Comparison of ENCODE assay signal across 14 mouse cellular contexts in the genomic region with DNA sequence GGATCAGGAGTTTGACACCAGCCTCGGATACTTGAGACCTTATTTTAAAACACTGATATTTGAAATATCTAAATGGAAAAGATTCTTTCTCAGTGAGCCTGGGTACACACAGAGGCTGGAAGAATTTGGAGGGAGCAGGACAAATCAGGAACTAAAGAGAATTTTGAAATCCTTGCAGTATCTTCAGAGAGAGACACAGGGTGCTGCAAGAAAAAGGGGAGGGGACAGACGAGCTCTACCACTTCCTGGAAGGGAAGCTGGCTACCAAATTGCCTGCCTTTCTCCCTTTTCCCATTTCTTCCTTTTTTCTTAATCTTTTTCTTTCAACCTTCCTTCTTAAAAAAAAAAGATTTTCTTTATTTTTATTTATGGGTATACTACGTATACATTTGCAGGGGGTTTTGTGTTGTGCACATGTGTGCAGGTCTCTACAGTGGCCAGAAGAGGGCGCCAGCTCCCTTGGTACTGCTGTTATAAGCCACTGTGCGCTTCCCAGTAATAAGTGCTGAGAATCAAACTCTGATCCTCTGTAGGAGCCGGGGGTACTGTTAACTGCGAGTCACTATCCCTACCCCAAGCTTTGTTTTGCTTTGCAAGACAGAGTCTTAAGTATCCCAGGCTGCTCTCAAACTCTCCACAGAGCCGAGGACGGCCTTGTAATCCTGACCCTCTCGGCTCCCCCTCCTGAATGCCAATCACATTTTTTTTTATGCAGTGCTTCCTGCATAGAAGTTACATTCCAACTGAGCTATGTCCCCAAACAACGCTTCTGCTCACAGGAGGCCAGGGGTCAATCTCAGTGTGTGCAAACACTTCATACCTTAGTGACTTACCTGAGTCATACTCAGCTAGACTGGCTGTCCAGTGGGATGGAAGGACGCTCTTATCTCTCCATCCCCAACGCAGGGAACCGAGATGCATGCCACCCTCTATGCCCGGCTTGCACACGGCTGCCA. TPM values are rescaled to one million over a fixed set of nuclear protein-coding genes. Genes with fewer than 3 reads are reported as not detected.
DNase-seq lines count a peak whose midpoint lies in the region; ATAC-seq and TF ChIP-seq lines count a peak whose summit lies in the region.
"Had no signal": no experiment of that assay in that cellular context is flagged by ENCODE, and none has a peak within 500 bp of the region (broad histone marks: within the 10 kb centered on the region; RNA-seq: fewer than 3 reads in every experiment).

No protein-coding gene starts in this region.

- TF ChIP-seq CTCF in left cerebral cortex, adult 2 months (IDR thresholded peaks at IDR 0.05), result peak; percentile 49
- TF ChIP-seq CTCF in bone marrow, adult 2 months (IDR thresholded peaks at IDR 0.05; ENCODE audit: control insufficient read depth, insufficient read depth, low read length), result peak; percentile 59
- peak; percentile 59 for TF ChIP-seq CTCF in stomach, postnatal 0 days (IDR thresholded peaks at IDR 0.05; ENCODE audit: low read depth)

- H3K27ac ChIP-seq in left cerebral cortex, adult 2 months, result no peak overlapping the region
- no peak overlapping the region for H3K27ac ChIP-seq in bone marrow, adult 2 months (ENCODE audit: control insufficient read depth, insufficient read depth, low read depth, low read length, poor library complexity)
- H3K27ac ChIP-seq in stomach, postnatal 0 days (replicated peaks), result no peak overlapping the region
- H3K27ac ChIP-seq: liver, embryonic 13.5 days; neural tube, embryonic 13.5 days had no signal

- peaks cover 10% of the 10 kb centered on the region for H3K4me1 ChIP-seq in bone marrow, adult 2 months (ENCODE audit: control insufficient read depth, insufficient read depth, low read length)
- H3K4me1 ChIP-seq in stomach, postnatal 0 days (replicated peaks; ENCODE audit: control insufficient read depth, insufficient read depth), result no peaks in the 10 kb centered on the region

- no peaks in the 10 kb centered on the region for H3K36me3 ChIP-seq in stomach, postnatal 0 days (ENCODE audit: control insufficient read depth, insufficient read depth, low read length)
- H3K36me3 ChIP-seq: G1E; heart, embryonic 12.5 days; liver, embryonic 13.5 days; neural tube, embryonic 13.5 days had no signal

- no peak for TF ChIP-seq POLR2A in bone marrow, adult 2 months (IDR thresholded peaks at IDR 0.05; ENCODE audit: borderline replicate concordance, control insufficient read depth, low read depth, low read length)

- H3K27me3 ChIP-seq in stomach, postnatal 0 days (ENCODE audit: control insufficient read depth, insufficient read depth, low read length), result no peaks in the 10 kb centered on the region
- H3K27me3 ChIP-seq: heart, embryonic 12.5 days; liver, embryonic 13.5 days; neural tube, embryonic 13.5 days had no signal

- no peak overlapping the region for H3K9ac ChIP-seq in stomach, postnatal 0 days (ENCODE audit: low read length)
- H3K9ac ChIP-seq: heart, embryonic 12.5 days; liver, embryonic 13.5 days; neural tube, embryonic 13.5 days had no signal

- H3K4me3 ChIP-seq in left cerebral cortex, adult 2 months, result no peak overlapping the region
- no peak overlapping the region for H3K4me3 ChIP-seq in bone marrow, adult 2 months (replicated peaks; ENCODE audit: control insufficient read depth, low read depth, low read length)
- no peak overlapping the region for H3K4me3 ChIP-seq in stomach, postnatal 0 days (ENCODE audit: low read depth, low read length)
- H3K4me3 ChIP-seq: heart, embryonic 12.5 days; liver, embryonic 13.5 days; neural tube, embryonic 13.5 days had no signal

- no peaks in the 10 kb centered on the region for H3K9me3 ChIP-seq in stomach, postnatal 0 days (ENCODE audit: control insufficient read depth, low read length)
- H3K9me3 ChIP-seq: G1E; liver, embryonic 13.5 days; neural tube, embryonic 13.5 days had no signal

- WGBS in bone marrow, adult 2 months, result 81% methylated on average over 16 of the region's 16 CpGs
- WGBS in stomach, postnatal 0 days, result 74% methylated on average over 16 of the region's 16 CpGs

- TF ChIP-seq EP300 in stomach, postnatal 0 days (optimal IDR thresholded peaks at IDR 0.05), result no peak

- no peak for DNase-seq in left cerebral cortex, adult 2 months (ENCODE audit: extremely low spot score in 1 of 2, low spot score in 2 of 2)
- DNase-seq in left cerebral cortex, postnatal 25 days (ENCODE audit: low spot score in 2 of 2), result no peak
- peak; percentile 19 for DNase-seq in thymus, postnatal 4 days
- DNase-seq in thymus, postnatal 14 days, result no peak
- peak; percentile 19 for DNase-seq in stomach, postnatal 0 days (ENCODE audit: low spot score)
- DNase-seq in layer of hippocampus, postnatal 10 days (ENCODE audit: low spot score in 2 of 2), result no peak
- DNase-seq in heart, adult 9 months (ENCODE audit: low spot score in 2 of 2), result no peak
- DNase-seq: liver, embryonic 13.5 days; midbrain, embryonic 14.5 days; right cerebral cortex, adult 18-20 months had no signal

- intact Hi-C loops in left cerebral cortex, adult 2 months (cut with DNase I), result no loop called here
- intact Hi-C loops in left cerebral cortex, postnatal 25 days (cut with DNase I), result no loop called here

- no peak overlapping the region for H3K4me2 ChIP-seq in stomach, postnatal 0 days (replicated peaks; ENCODE audit: low read depth)
- H3K4me2 ChIP-seq: heart, embryonic 12.5 days; liver, embryonic 13.5 days; neural tube, embryonic 13.5 days had no signal

- ATAC-seq in stomach, postnatal 0 days (ENCODE audit: low FRiP score, low TSS enrichment), result no peak

RNA-seq across cellular contexts. Expression of gene Sfxn5, which starts 42.1 kb away (rescaled TPM):
- total RNA-seq in left cerebral cortex, adult 2 months (2021), result 100 to 1,000 TPM; 161 to 173 TPM
- total RNA-seq in left cerebral cortex, postnatal 25 days (2021), result 100 to 1,000 TPM; 165 TPM
- polyA plus RNA-seq in bone marrow, adult 2 months (2011; ENCODE audit: insufficient read depth, insufficient read length, low replicate concordance, missing spikeins), result 14.5 and 27.9 TPM in 2 replicates
- polyA plus RNA-seq in stomach, postnatal 0 days (2015; fragmentation: Nextera tagmentation; extraction: Ambion mirVana), result 8.4 and 8.9 TPM in 2 replicates
- total RNA-seq in layer of hippocampus, postnatal 10 days (2021), result 100 to 1,000 TPM; 141 to 142 TPM

Comparison
In these comparisons a context has a peak if more than half of its experiments do, and no peak if none do; other contexts are left out.
1. DNase-seq: peak in thymus, postnatal 4 days (single experiment) and stomach, postnatal 0 days (single experiment); none in left cerebral cortex, adult 2 months (0 of 2), left cerebral cortex, postnatal 25 days (0 of 2), thymus, postnatal 14 days (single experiment), layer of hippocampus, postnatal 10 days (0 of 2) and heart, adult 9 months (0 of 2).
2. Peak in every context shown above with its lines, with median percentiles within 50 percentile points of each other: CTCF ChIP-seq.